In genomic region chr8:125038731-125039130, GRCm38 (mm10) we compare ENCODE assay signal across 29 mouse cellular contexts. TPM values are rescaled to one million over a fixed set of nuclear protein-coding genes. Genes with fewer than 3 reads are reported as not detected.
A peak's percentile ranks its signal among the peaks of the same experiment; 100 is the strongest.
DNase-seq lines count a peak whose midpoint lies in the region; ATAC-seq and TF ChIP-seq lines count a peak whose summit lies in the region.
"Had no signal": no experiment of that assay in that cellular context is flagged by ENCODE, and none has a peak within 500 bp of the region (broad histone marks: within the 10 kb centered on the region; RNA-seq: fewer than 3 reads in every experiment).

No protein-coding gene starts in this region.

- DNase-seq in heart, adult 11 months: peak; percentile 99
- no peak for DNase-seq in heart, postnatal 36 days
- peak; percentile 31 for DNase-seq in heart, postnatal 4 days
- DNase-seq in lung, adult 2 months: no peak
- no peak for DNase-seq in spleen, adult 18-20 months
- DNase-seq: adrenal gland, adult 2 months; adrenal gland, postnatal 36 days; cerebellum, adult 2 months; cerebellum, postnatal 14 days; kidney, adult 9 months; kidney, postnatal 10 days; layer of hippocampus, postnatal 36 days; liver, embryonic 13.5 days; lung, adult 18-20 months; lung, postnatal 10 days; thymus, adult 2 months; thymus, postnatal 36 days had no signal

- WGBS in heart, embryonic 14.5 days: 83% methylated on average over 15 of the region's 15 CpGs
- WGBS in lung, adult 2 months: 82% methylated on average over 15 of the region's 15 CpGs

- H3K9me3 ChIP-seq in heart, embryonic 14.5 days (ENCODE audit: control insufficient read depth, low read length): no peaks in the 10 kb centered on the region
- H3K9me3 ChIP-seq: hindbrain, embryonic 13.5 days; limb, embryonic 10.5 days; limb, embryonic 15.5 days; liver, embryonic 13.5 days; midbrain, embryonic 15.5 days; neural tube, embryonic 15.5 days had no signal

- 0 out of 2 replicates have a peak, but pooled peaks have one; percentile 42 for ATAC-seq in heart, embryonic 14.5 days (ENCODE audit: insufficient number of reproducible peaks, insufficient read depth, low FRiP score, low read depth)
- ATAC-seq: forebrain, embryonic 16.5 days; intestine, postnatal 0 days; midbrain, embryonic 15.5 days had no signal

- no peaks in the 10 kb centered on the region for H3K27me3 ChIP-seq in heart, embryonic 14.5 days (ENCODE audit: control insufficient read depth, insufficient read depth, low read length)
- H3K27me3 ChIP-seq: hindbrain, embryonic 13.5 days; limb, embryonic 15.5 days; liver, embryonic 13.5 days; midbrain, embryonic 15.5 days; neural tube, embryonic 15.5 days had no signal

- peaks cover 43% of the 10 kb centered on the region for H3K4me1 ChIP-seq in brown adipose tissue, adult 24 weeks (ENCODE audit: control insufficient read depth, insufficient read depth, insufficient read length, low read length)
- no peaks in the 10 kb centered on the region; a peak in 1 of 4 replicates for H3K4me1 ChIP-seq in heart, embryonic 14.5 days (ENCODE audit: control insufficient read depth in 2 of 2, insufficient read depth in 2 of 2, low read length in 2 of 2)
- H3K4me1 ChIP-seq in lung, adult 2 months (ENCODE audit: control insufficient read depth, insufficient read depth, low read length): no peaks in the 10 kb centered on the region
- H3K4me1 ChIP-seq: midbrain, embryonic 15.5 days; neural tube, embryonic 15.5 days had no signal

- intact Hi-C loops in heart, postnatal 36 days (cut with DNase I): loop anchor here (10.0 kb wide), 1 partner anchor 304 kb away; no protein-coding TSS in a partner anchor

- TF ChIP-seq POLR2A in lung, adult 2 months (IDR thresholded peaks at IDR 0.05; ENCODE audit: borderline replicate concordance, extremely low read depth, low read depth, low read length): no peak

- H3K36me3 ChIP-seq in heart, embryonic 14.5 days (ENCODE audit: control insufficient read depth, insufficient read depth, low read length): peaks cover 49% of the 10 kb centered on the region

- no peak for TF ChIP-seq CTCF in lung, adult 2 months (IDR thresholded peaks at IDR 0.05; ENCODE audit: insufficient read depth, low read length)

- no peak overlapping the region for H3K4me2 ChIP-seq in heart, embryonic 14.5 days (ENCODE audit: low read length)
- H3K4me2 ChIP-seq: hindbrain, embryonic 13.5 days; limb, embryonic 15.5 days; liver, embryonic 13.5 days; midbrain, embryonic 15.5 days; neural tube, embryonic 15.5 days had no signal

- H3K9ac ChIP-seq in heart, embryonic 14.5 days (ENCODE audit: low read length): no peak overlapping the region
- H3K9ac ChIP-seq: hindbrain, embryonic 13.5 days; limb, embryonic 15.5 days; liver, embryonic 13.5 days; midbrain, embryonic 15.5 days; neural tube, embryonic 15.5 days had no signal

- peak overlapping the region; percentile 85 for H3K27ac ChIP-seq in brown adipose tissue, adult 24 weeks (replicated peaks; ENCODE audit: low read depth, low read length)
- no peak overlapping the region for H3K27ac ChIP-seq in heart, embryonic 14.5 days (replicated peaks in 1 of 2; ENCODE audit: control insufficient read depth in 1 of 2, insufficient read depth in 1 of 2, low read depth in 2 of 2, low read length in 2 of 2)
- H3K27ac ChIP-seq: hindbrain, embryonic 13.5 days; limb, embryonic 10.5 days; limb, embryonic 15.5 days; liver, embryonic 13.5 days; macrophage; midbrain, embryonic 15.5 days; neural tube, embryonic 15.5 days had no signal

- H3K4me3 ChIP-seq in brown adipose tissue, adult 24 weeks (ENCODE audit: insufficient read depth, low read depth, low read length): no peak overlapping the region
- H3K4me3 ChIP-seq in heart, embryonic 14.5 days (ENCODE audit: control insufficient read depth in 1 of 2, insufficient read depth in 1 of 2, low read depth in 1 of 2, low read length in 2 of 2): no peak overlapping the region
- no peak overlapping the region for H3K4me3 ChIP-seq in lung, adult 2 months (replicated peaks; ENCODE audit: extremely low read depth, low read depth, low read length)
- H3K4me3 ChIP-seq: erythroblast, embryonic 14.5 days; hindbrain, embryonic 13.5 days; limb, embryonic 10.5 days; limb, embryonic 15.5 days; liver, embryonic 13.5 days; midbrain, embryonic 15.5 days; neural tube, embryonic 15.5 days had no signal

RNA-seq across cellular contexts. Expression of gene Disc1, which starts 15.3 kb away (rescaled TPM):
- total RNA-seq in heart, postnatal 36 days (2021): 1 to 10 TPM; 2.2 to 2.9 TPM
- 0.40 TPM in 1 of 2 replicates, not detected in the other for polyA plus RNA-seq in brown adipose tissue, adult 24 weeks (2012; ENCODE audit: insufficient read depth, insufficient read length, missing spikeins)
- polyA plus RNA-seq in heart, embryonic 14.5 days (2014; fragmentation: Nextera tagmentation; extraction: Ambion mirVana): 2.0 and 4.2 TPM in 2 replicates
- total RNA-seq in heart, postnatal 4 days (2021): 1 to 10 TPM; 3.9 to 4.4 TPM
- polyA plus RNA-seq in lung, adult 2 months (2012; rRNA removed): 1.1 and 1.4 TPM in 2 replicates
- total RNA-seq: megakaryocyte-erythroid progenitor cell, adult 5-6 weeks had no signal
- polyA plus RNA-seq: erythroblast, embryonic 14.5 days had no signal

RNA-seq across cellular contexts. Expression of gene Tsnax, which starts 25.9 kb away (rescaled TPM):
- 10 to 100 TPM; 73.6 to 80.4 TPM for total RNA-seq in heart, postnatal 36 days (2021)
- 34.8 and 41.0 TPM in 2 replicates for polyA plus RNA-seq in brown adipose tissue, adult 24 weeks (2012; ENCODE audit: insufficient read depth, insufficient read length, missing spikeins)
- 92.4 and 97.7 TPM in 2 replicates for polyA plus RNA-seq in heart, embryonic 14.5 days (2014; fragmentation: Nextera tagmentation; extraction: Ambion mirVana)
- 10 to 100 TPM; 71.1 to 77.9 TPM for total RNA-seq in heart, postnatal 4 days (2021)
- polyA plus RNA-seq in lung, adult 2 months (2012; rRNA removed): 29.1 and 40.2 TPM in 2 replicates

Comparison
In these comparisons a context has a peak if more than half of its experiments do, and no peak if none do; other contexts are left out.
1. DNase-seq: peak in heart, adult 11 months (single experiment) and heart, postnatal 4 days (single experiment); none in heart, postnatal 36 days (0 of 2), lung, adult 2 months (single experiment) and spleen, adult 18-20 months (0 of 2).